Mouse (Mus musculus) cerebellum, adult 2 months (tissue): ENCODE measurements at regions not wholly inside any gene's neighbourhood (a gene's known extent, or its start where the extent isn't known, plus 50 kb on each side); places are given as distances from the start of the nearest gene placed in this dataset.

ENCODE experiments used
- CTCF ChIP-seq: fragments of 200-500 bp; IDR thresholded peaks from 2 replicates; pipeline ENCODE4 v1.5.1; 2011; ENCODE audit warnings: low read depth, mild to moderate bottlenecking, control low read depth, low read length, moderate library complexity, borderline replicate concordance; ENCODE audit not compliant: insufficient read depth
- POLR2A ChIP-seq: fragments of 200-500 bp; IDR thresholded peaks from 2 replicates; pipeline ENCODE4 v1.6.1; 2011; ENCODE audit warnings: low read length, control low read depth, borderline replicate concordance; ENCODE audit not compliant: insufficient read depth

DNA sequence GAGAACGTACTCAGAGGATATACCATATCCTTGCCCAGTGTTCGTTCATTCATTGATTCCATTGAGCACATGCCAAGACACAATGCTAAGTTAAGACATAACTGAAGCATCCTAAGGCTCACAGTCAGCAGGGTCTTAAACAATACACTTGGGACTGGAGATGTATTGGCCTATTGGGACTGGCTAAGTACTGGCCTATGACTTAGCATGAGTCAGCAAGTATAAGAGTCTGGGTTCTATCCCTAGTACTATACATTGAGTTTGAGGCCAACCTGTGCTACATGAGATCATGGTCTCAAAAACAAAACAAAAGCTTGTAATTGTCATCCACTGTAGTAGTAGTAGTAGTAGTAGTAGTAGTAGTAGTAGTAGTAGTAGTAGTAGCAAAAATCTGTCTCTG is 119.2 kb upstream of the Cdyl start:
- TF ChIP-seq CTCF (no peak), POLR2A (no peak)
